Mouse (Mus musculus): ENCODE data around the gene Acoxl. TPM values are rescaled to one million over a fixed set of nuclear protein-coding genes. Genes with fewer than 3 reads are reported as not detected.

Gene Acoxl
- polyA plus RNA-seq, 1 experiment from 2014 or later: not detected

- DNase-seq (ENCODE audit: low spot score) (no peak), ATAC-seq (ENCODE audit: low FRiP score) (no peak)
- Histone ChIP-seq H3K4me1 (replicated peaks; ENCODE audit: control insufficient read depth, insufficient read depth, low read length) (no peaks in the 10 kb centered on the region), H3K4me3 (replicated peaks; ENCODE audit: low read length) (no peak overlapping the region), H3K9me3 (ENCODE audit: control insufficient read depth, low read length) (no peaks in the 10 kb centered on the region), H3K36me3 (replicated peaks; ENCODE audit: control insufficient read depth, insufficient read depth) (no peaks in the 10 kb centered on the region), H3K9ac (no peak overlapping the region), H3K27me3 (ENCODE audit: control insufficient read depth, insufficient read depth, low read length) (no peaks in the 10 kb centered on the region), H3K4me2 (replicated peaks) (no peak overlapping the region), H3K27ac (no peak overlapping the region)
- WGBS: 72% methylated on average over 1 of the region's 1 CpGs
These were observed 220.0 kb downstream of the Acoxl start for GRCm38 (mm10) chr2:128058627-128059026.

- Histone ChIP-seq H3K9ac (no peak overlapping the region), H3K36me3 (replicated peaks; ENCODE audit: control insufficient read depth, insufficient read depth) (no peaks in the 10 kb centered on the region), H3K27me3 (ENCODE audit: control insufficient read depth, insufficient read depth, low read length) (no peaks in the 10 kb centered on the region), H3K4me2 (replicated peaks) (no peak overlapping the region), H3K27ac (no peak overlapping the region), H3K4me1 (replicated peaks; ENCODE audit: control insufficient read depth, insufficient read depth, low read length) (no peaks in the 10 kb centered on the region), H3K9me3 (ENCODE audit: control insufficient read depth, low read length) (no peaks in the 10 kb centered on the region), H3K4me3 (replicated peaks; ENCODE audit: low read length) (no peak overlapping the region)
- ATAC-seq (ENCODE audit: low FRiP score) (no peak), DNase-seq (ENCODE audit: low spot score) (no peak)
- WGBS: 77% methylated on average over 6 of the region's 6 CpGs
These were observed 221.5 kb downstream of the Acoxl start for GRCm38 (mm10) chr2:128060213-128060612.

DNA sequence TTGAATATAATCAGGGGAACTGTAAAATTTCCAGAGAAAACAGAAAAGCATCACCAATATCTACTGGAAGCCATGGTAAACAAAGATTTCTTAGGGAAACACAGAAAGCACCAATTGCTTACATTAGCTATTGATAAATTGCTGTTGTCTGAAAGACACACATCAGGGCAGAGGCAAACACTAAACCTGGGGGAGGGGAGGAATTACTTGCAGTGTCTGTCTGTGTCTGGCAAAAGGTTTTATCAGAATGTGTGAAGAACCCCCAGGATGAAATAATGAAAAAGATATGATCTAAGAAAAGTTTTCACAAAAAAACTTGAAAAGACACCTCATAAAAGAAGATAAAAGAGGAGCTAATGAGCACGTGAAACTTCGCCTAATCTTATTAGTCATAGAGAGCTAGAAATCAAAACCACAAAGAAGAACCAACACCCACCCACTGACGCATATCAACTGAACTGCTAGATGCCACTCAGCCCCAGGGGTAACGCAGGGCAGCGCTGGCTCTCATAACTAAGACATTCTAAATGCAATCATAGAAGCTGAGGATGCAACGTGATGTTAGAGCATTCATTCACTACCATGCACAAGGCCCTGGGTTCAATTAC, 222.1 kb downstream of the Acoxl start:
- no peak for ATAC-seq (ENCODE audit: low FRiP score)
- Histone ChIP-seq H3K4me3 (replicated peaks; ENCODE audit: low read length) (no peak overlapping the region), H3K4me1 (replicated peaks; ENCODE audit: control insufficient read depth, insufficient read depth, low read length) (no peaks in the 10 kb centered on the region), H3K36me3 (replicated peaks; ENCODE audit: control insufficient read depth, insufficient read depth) (no peaks in the 10 kb centered on the region), H3K9me3 (ENCODE audit: control insufficient read depth, low read length) (no peaks in the 10 kb centered on the region), H3K27me3 (ENCODE audit: control insufficient read depth, insufficient read depth, low read length) (no peaks in the 10 kb centered on the region), H3K4me2 (replicated peaks) (no peak overlapping the region), H3K9ac (no peak overlapping the region), H3K27ac (no peak overlapping the region)
- DNase-seq (ENCODE audit: low spot score): no peak
- WGBS: 34% methylated on average over 6 of the region's 6 CpGs

GRCm38 (mm10) chr2:128061491-128061890, 222.8 kb downstream of the Acoxl start:
- no peak for ATAC-seq (ENCODE audit: low FRiP score)
- WGBS: 88% methylated on average over 7 of the region's 7 CpGs

DNA sequence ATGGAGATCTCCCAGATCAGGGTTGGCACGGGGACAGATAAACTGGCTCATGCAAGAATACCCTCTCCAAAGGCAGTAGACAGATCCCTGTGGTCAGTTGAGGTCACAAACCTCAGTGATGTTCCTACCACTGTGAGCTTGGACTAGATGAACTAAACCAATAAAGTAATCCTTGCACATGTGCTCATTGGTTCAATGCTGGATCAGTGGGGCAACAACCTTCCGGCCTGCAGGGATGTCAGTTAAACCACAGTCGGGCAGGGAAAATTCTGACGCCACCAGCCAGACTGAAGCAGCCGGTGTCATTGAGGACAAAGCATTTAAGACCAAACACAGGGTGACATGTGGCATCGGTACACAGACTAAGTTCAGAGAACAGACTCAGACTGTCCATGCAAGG, 224.1 kb downstream of the Acoxl start:
- H3K27ac ChIP-seq: no peak overlapping the region
- ATAC-seq (ENCODE audit: low FRiP score): no peak

More at GRCm38 (mm10) chr2:128061491-128061890, 222.8 kb downstream of the Acoxl start:
- no peak overlapping the region for H3K4me2 ChIP-seq (replicated peaks)
- H3K4me3 ChIP-seq (replicated peaks; ENCODE audit: low read length): no peak overlapping the region
- H3K9me3 ChIP-seq (ENCODE audit: control insufficient read depth, low read length): no peaks in the 10 kb centered on the region
- H3K27me3 ChIP-seq (ENCODE audit: control insufficient read depth, insufficient read depth, low read length): no peaks in the 10 kb centered on the region
- no peaks in the 10 kb centered on the region for H3K36me3 ChIP-seq (replicated peaks; ENCODE audit: control insufficient read depth, insufficient read depth)
- H3K27ac ChIP-seq: no peak overlapping the region
- H3K4me1 ChIP-seq (replicated peaks; ENCODE audit: control insufficient read depth, insufficient read depth, low read length): no peaks in the 10 kb centered on the region
- DNase-seq (ENCODE audit: low spot score): no peak
- no peak overlapping the region for H3K9ac ChIP-seq

DNA sequence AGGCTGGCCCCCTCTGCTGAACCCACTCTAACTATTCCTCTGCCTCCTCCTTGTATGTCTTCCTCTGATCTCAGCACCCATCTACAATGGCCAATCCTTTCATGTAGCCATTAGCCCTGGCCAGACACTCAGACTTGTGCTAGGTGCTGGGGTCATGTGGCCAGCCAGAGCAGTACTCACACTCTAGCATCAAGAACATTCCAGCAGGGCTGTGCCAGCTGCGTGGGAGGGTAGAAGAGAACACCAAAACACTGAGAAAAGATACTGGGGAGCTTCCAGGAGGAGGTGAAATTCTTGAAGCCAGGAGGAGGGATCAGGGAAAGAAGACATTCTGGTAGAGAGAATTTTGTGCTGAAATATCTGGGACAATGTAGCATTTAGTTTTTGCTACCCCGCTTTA, 226.3 kb downstream of the Acoxl start:
- H3K4me2 ChIP-seq (replicated peaks): no peak overlapping the region
- no peaks in the 10 kb centered on the region for H3K27me3 ChIP-seq (ENCODE audit: control insufficient read depth, insufficient read depth, low read length)
- no peak for ATAC-seq (ENCODE audit: low FRiP score)
- H3K27ac ChIP-seq: no peak overlapping the region
- H3K4me1 ChIP-seq (replicated peaks; ENCODE audit: control insufficient read depth, insufficient read depth, low read length): no peaks in the 10 kb centered on the region
- no peak overlapping the region for H3K9ac ChIP-seq
- H3K4me3 ChIP-seq (replicated peaks; ENCODE audit: low read length): no peak overlapping the region
- no peak for DNase-seq (ENCODE audit: low spot score)
- no peaks in the 10 kb centered on the region for H3K9me3 ChIP-seq (ENCODE audit: control insufficient read depth, low read length)
- 97% methylated on average over 2 of the region's 2 CpGs for WGBS
- H3K36me3 ChIP-seq (replicated peaks; ENCODE audit: control insufficient read depth, insufficient read depth): no peaks in the 10 kb centered on the region

More for the DNA sequence above, 224.1 kb downstream of the Acoxl start:
- Histone ChIP-seq H3K9me3 (ENCODE audit: control insufficient read depth, low read length) (no peaks in the 10 kb centered on the region), H3K4me2 (replicated peaks) (no peak overlapping the region), H3K27me3 (ENCODE audit: control insufficient read depth, insufficient read depth, low read length) (no peaks in the 10 kb centered on the region), H3K4me3 (replicated peaks; ENCODE audit: low read length) (no peak overlapping the region), H3K4me1 (replicated peaks; ENCODE audit: control insufficient read depth, insufficient read depth, low read length) (no peaks in the 10 kb centered on the region), H3K36me3 (replicated peaks; ENCODE audit: control insufficient read depth, insufficient read depth) (no peaks in the 10 kb centered on the region), H3K9ac (no peak overlapping the region)
- 94% methylated on average over 6 of the region's 6 CpGs for WGBS
- DNase-seq (ENCODE audit: low spot score): no peak

DNA sequence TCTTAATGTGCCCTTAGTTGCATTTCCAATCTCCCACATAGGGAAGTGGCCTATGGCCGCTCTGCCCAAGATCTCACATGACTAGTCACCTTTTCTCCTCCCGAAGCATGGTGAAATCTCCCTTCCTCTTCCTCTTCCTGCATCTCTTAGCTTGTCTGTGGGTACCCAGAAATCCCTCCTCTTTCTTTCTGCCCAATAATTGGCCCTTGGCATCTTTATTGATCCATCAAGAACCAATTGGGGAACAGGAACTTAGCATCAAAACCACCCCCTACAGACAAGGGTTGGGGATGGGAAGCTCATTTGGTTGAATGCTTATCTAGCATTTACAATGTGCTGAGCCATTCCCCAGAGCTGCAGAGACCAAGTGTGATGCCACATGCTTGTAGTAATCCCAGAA, 226.9 kb downstream of the Acoxl start:
- H3K27me3 ChIP-seq (ENCODE audit: control insufficient read depth, insufficient read depth, low read length): no peaks in the 10 kb centered on the region

DNA sequence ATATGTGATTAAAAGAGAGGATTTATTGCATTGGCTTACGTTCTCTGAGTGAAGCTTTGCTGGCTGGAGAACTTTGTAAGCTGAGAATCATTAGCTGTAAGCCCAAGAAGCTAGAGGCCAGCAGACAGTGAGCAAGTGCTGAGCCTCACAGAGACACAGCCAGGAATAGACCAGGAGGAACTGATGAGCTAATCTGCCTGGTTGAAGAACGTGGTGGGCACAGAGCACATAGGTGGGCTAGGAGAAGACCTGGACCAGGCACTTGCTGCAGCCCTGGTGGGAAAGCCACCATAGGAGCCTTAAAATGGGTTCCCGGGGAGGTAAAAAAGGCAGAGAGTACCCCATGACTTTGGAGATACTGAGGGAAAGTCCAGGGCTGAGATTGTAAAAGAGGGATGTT, 228.5 kb downstream of the Acoxl start:
- DNase-seq (ENCODE audit: low spot score) (no peak), ATAC-seq (ENCODE audit: low FRiP score) (no peak)
- Histone ChIP-seq H3K4me3 (replicated peaks; ENCODE audit: low read length) (no peak overlapping the region), H3K27me3 (ENCODE audit: control insufficient read depth, insufficient read depth, low read length) (no peaks in the 10 kb centered on the region), H3K9ac (no peak overlapping the region), H3K27ac (no peak overlapping the region), H3K4me1 (replicated peaks; ENCODE audit: control insufficient read depth, insufficient read depth, low read length) (no peaks in the 10 kb centered on the region), H3K9me3 (ENCODE audit: control insufficient read depth, low read length) (no peaks in the 10 kb centered on the region), H3K36me3 (replicated peaks; ENCODE audit: control insufficient read depth, insufficient read depth) (no peaks in the 10 kb centered on the region), H3K4me2 (replicated peaks) (no peak overlapping the region)
- 83% methylated on average over 3 of the region's 3 CpGs for WGBS

More for the DNA sequence above, 226.9 kb downstream of the Acoxl start:
- no peaks in the 10 kb centered on the region for H3K4me1 ChIP-seq (replicated peaks; ENCODE audit: control insufficient read depth, insufficient read depth, low read length)
- H3K4me2 ChIP-seq (replicated peaks): no peak overlapping the region
- no peak overlapping the region for H3K9ac ChIP-seq
- ATAC-seq (ENCODE audit: low FRiP score): no peak
- no peaks in the 10 kb centered on the region for H3K9me3 ChIP-seq (ENCODE audit: control insufficient read depth, low read length)
- WGBS: 94% methylated on average over 2 of the region's 2 CpGs
- H3K4me3 ChIP-seq (replicated peaks; ENCODE audit: low read length): no peak overlapping the region
- no peaks in the 10 kb centered on the region for H3K36me3 ChIP-seq (replicated peaks; ENCODE audit: control insufficient read depth, insufficient read depth)
- H3K27ac ChIP-seq: no peak overlapping the region
- DNase-seq (ENCODE audit: low spot score): no peak

- no peak overlapping the region for H3K4me3 ChIP-seq (replicated peaks; ENCODE audit: low read length)
- H3K36me3 ChIP-seq (replicated peaks; ENCODE audit: control insufficient read depth, insufficient read depth): no peaks in the 10 kb centered on the region
- no peaks in the 10 kb centered on the region for H3K27me3 ChIP-seq (ENCODE audit: control insufficient read depth, insufficient read depth, low read length)
- no peak overlapping the region for H3K4me2 ChIP-seq (replicated peaks)
- no peak for ATAC-seq (ENCODE audit: low FRiP score)
- H3K9me3 ChIP-seq (ENCODE audit: control insufficient read depth, low read length): no peaks in the 10 kb centered on the region
- H3K4me1 ChIP-seq (replicated peaks; ENCODE audit: control insufficient read depth, insufficient read depth, low read length): no peaks in the 10 kb centered on the region
- DNase-seq (ENCODE audit: low spot score): no peak
- no peak overlapping the region for H3K27ac ChIP-seq
- H3K9ac ChIP-seq: no peak overlapping the region
- 84% methylated on average over 7 of the region's 7 CpGs for WGBS
These were observed 228.9 kb downstream of the Acoxl start for GRCm38 (mm10) chr2:128067596-128067995.

DNA sequence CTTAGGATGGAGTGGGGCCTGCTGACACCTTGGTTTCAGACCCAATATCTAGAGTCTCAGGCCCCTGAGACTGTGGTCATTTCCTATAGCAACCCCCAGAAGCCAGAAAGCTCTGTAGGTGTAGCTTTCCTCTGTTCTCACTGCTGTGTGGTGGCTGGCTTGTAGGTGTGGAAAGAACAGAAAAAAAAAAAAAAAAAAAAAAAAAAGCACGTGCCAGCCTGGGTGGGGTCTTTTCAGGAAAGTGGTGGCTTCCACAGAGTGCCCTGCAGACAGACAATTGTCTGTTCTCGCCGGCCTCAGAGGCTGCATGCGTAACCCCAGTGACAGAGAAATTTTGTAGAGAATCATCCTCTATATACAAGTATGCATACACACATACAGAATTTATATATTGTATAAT, 229.5 kb downstream of the Acoxl start:
- 83% methylated on average over 4 of the region's 4 CpGs for WGBS
- Histone ChIP-seq H3K9ac (no peak overlapping the region), H3K9me3 (ENCODE audit: control insufficient read depth, low read length) (no peaks in the 10 kb centered on the region), H3K27ac (no peak overlapping the region), H3K36me3 (replicated peaks; ENCODE audit: control insufficient read depth, insufficient read depth) (no peaks in the 10 kb centered on the region), H3K4me3 (replicated peaks; ENCODE audit: low read length) (no peak overlapping the region), H3K4me1 (replicated peaks; ENCODE audit: control insufficient read depth, insufficient read depth, low read length) (no peaks in the 10 kb centered on the region), H3K4me2 (replicated peaks) (no peak overlapping the region), H3K27me3 (ENCODE audit: control insufficient read depth, insufficient read depth, low read length) (no peaks in the 10 kb centered on the region)
- no peak for DNase-seq (ENCODE audit: low spot score)
- ATAC-seq (ENCODE audit: low FRiP score): no peak

Measured in hindbrain, embryonic 14.5 days (tissue).